Mouse (Mus musculus) urinary bladder, adult 2 months (tissue): Measurements from ENCODE around the gene Rbms3. TPM values are rescaled to one million over a fixed set of nuclear protein-coding genes. Genes with fewer than 3 reads are reported as not detected.

Experiments
- DNase-seq: peaks from one replicate; pipeline ENCODE4 v3.0.0; 2022; ENCODE audit warnings: low spot score
- polyA plus RNA-seq: library from polyadenylated mRNA; depleted of rRNA; stranded (reverse); fragments of >200 nt; gene quantifications from 2 replicates; pipeline ENCODE4 v1.2.3, GENCODE M21; 2012

Gene Rbms3
- polyA plus RNA-seq, 1 experiment = 20.8 TPM

DNA sequence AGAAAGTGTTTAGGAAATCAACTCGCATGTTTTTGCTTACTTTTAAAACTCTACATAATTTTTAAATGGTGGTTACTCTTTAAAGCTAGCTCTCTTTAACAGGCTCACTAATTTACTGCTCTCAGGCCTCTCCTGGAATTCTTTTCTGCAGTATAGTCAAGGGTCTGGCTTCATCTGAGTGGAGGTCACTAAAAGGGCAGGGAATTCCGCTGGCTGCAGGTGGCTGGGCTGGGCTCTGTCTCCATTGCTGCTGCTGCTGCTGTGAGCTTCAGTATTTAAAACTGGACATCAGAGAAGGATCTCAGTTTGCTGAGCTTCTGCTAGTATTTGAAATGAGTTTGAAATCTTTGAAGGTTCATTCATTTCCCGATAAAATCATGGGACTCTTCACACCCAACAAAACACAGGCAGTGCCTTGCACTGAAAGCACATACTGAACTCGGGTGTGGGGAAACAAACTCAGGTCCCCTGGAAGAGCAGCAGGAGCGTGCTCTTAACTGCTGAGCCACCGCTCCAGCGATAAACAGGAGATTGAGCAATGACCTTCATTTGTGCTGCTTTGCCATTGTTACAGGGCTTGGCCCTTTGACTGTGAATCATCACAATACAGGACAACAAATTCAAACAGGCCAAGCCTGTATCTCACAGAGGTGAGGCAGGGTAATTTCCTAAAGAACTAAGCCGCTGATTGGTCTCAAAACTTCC is 990.0 kb downstream of the Rbms3 start:
- DNase-seq = no peak

DNA sequence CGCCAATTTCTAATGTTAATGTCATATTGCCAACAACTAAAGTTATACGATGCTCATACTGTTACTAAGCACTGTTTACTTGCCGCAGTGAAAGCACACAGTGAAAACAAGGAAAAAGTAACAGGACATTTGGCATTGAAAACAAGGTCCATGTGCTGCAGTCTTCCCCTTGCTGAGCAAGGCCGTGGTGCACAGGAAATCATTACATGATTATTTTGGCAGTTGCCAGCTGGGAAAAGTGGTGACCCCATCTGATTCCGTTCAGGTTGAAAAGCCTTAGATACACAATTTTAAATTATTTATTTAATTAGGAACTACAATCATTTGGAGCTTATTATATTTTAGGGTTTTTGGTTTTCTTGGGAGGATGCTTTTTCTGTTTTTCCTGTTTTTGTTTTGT is 995.9 kb downstream of the Rbms3 start:
- DNase-seq = no peak

DNA sequence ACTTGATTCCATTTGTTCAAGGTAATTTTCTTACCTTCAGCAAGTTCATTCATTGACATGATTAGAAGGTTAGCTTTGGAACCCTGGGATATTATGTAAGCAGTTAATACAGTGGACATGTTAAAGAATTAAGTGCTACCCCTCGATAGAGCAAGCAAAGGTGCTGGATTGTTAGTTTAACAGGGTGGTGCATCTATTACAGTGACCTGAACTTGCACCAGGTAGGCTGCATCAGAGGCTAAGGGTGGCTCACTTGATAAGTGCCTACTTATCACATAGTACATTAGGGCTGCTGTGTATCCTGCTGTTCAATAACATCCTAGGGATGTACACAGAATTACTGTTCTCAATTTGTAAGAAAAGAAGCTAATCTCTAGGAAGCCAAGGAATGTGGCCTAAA is 996.6 kb downstream of the Rbms3 start:
- DNase-seq = no peak

DNA sequence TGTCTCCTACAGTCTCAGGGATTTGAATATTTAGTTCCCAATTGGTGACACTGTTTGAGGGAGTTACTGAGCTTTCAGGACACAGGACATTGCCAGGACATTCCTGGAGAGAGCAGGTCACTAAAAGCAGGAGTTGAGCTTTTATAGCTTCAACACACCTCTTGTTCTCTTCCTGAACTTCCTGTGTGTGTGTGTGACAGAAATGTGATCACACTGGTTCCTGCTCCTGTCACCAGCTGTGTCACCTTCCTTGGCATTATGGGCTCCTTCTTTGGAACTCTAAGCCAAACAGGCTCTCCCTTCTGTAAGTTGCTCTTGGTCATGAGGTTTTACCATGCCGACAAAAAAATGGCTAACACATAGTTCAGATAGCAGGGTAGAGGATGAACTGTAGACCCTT is 997.9 kb downstream of the Rbms3 start:
- DNase-seq = no peak

DNA sequence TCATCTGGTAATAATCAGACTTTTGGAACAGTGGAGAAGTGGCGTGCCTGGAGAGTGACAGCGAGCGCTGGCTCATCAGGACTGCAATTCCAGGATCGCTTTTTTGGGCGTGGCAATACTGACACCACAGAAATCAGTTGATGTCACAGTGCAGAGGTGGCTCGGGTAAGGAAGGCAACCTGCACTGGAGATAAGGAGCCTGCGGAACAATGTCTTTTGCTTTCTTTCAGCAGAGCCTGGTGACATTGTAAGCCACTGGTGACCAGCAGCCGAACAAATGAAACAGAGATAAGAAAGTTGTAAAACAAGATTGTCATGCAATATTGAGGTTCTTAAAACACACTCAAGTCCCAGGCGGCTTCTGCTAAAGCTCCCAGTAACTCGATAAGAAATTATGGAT is 998.9 kb downstream of the Rbms3 start:
- no peak for DNase-seq

DNA sequence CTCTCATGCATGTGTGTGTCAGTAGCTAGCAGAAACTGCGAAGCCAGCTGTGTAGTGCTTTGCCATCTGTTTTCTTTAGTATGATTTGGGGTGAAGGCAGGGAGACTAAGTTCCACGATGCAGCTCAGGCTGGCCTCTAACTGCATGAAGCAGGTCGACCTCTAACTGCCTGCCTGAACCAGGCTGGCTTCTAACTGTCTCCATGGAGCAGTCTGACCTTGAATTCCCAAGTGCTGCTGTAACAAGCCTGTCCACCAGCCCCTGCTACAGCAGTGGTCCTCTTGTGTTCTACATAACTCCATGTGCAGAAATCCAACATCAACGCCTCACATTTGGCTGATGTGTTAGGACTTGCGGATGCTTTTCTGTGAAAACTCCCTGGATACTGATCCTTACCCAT is 1009.3 kb downstream of the Rbms3 start:
- DNase-seq = no peak

DNA sequence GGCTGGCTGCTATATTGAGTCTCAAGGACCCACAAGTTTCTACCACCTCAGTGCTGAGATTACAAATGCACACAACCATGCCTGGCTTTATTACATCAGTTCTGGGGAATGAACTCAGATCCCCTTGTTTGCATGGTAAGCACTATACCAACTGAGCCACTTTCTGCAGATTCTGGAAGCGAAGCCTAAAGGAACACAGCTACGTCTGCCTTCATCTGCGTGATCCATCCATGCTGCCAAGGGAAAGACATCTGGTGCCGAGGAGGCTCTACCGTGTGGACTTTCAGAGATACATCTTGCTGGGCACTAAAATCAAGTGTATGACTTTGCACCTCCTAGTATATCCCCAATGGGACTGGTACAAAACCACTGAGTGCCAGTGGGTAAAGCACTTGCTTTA is 1010.8 kb downstream of the Rbms3 start:
- no peak for DNase-seq

DNA sequence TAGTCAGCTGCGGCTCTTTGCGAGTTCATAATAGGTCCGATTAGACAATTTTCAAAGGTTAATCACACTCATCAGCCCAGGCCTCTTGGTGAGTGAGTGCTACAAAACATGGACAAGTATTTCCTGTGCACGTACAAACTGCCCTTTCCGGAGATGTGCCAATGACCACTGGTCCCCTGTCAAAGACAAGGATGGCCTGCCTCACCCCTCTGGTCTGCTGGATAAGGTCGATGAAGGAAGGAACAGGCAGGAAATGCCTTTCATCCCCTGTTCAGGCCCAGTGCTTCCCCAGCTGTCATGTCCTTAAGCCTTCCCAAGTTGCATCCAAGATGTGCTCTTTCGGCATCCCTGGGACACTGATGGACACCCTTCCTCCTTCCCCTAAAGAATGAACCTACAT is 1016.4 kb downstream of the Rbms3 start:
- DNase-seq = no peak

DNA sequence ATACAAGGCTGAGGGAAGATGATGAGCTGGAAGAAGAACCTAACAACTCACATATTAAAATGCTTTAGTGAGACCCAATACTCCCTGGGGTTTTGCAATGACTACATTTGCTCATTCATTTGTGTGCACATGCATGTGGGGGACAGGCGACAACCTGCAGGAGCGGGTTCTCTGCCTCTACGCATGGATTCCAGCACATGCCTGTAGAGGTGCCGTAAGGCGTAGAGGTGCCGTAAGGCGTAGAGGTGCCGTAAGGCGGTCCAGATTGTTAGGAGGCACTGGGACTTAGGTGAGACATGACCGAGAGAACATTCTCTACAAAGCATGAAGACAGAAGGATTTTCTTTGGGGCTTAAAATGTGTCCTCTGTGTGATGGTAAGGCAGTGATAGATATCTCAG is 1033.7 kb downstream of the Rbms3 start:
- DNase-seq = no peak

DNA sequence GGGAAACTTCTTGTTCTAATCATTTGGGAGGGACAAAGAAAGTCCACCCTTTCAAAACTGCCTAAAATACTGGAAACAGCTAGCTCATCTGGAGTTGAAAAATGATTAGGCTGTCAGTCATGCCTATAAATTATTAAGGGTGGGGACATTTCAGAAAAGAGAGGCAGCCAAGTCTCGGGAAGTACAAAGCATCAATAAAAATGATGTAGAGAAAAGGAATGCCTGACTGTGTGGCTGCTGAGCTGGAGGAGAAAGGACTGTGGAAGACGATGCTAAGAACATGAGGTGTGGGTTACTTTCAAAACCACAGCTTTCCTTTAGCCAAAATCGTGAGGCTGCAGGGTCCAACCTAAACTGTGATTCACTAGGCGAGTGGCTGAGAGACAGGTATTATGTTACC is 1037.2 kb downstream of the Rbms3 start:
- no peak for DNase-seq

DNA sequence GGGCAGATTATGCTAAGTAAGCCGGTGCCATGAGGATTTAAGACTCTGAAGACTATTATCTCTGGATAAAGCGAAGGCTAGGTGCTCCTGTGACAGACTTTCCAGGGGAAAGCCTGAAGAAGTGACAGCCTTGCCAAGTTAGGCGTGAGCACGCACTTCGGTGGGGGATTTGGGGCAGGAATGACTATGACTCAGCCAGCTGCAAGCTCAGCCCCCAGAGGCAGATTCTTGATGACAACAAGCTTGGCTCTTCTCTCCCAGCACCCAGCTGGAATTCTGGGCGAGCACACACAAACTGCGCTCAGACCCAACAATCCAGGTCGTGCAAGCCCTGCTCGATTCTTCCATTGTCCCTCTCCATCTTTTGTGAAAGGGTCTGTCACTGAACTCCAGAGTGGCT is 1038.6 kb downstream of the Rbms3 start:
- DNase-seq = no peak

DNA sequence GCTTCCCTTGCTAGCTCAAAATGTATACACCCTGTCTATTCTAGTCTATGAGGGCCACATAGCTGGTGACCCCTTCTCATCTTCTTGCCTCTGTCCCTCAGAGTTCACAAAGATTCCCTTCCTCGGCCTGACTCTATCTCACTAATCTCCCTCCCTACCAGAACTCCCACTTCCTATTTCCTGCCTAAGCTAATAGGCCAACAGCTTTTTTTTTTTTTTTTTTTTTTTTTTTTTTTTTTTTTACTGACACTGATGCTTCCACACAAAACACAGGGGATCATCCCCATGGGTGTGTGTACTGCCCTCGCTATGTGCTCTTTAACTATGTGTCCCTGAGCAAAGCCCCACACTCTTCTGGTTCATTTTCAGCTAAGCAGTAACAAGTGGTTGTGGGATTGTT is 1060.0 kb downstream of the Rbms3 start:
- DNase-seq = no peak

DNA sequence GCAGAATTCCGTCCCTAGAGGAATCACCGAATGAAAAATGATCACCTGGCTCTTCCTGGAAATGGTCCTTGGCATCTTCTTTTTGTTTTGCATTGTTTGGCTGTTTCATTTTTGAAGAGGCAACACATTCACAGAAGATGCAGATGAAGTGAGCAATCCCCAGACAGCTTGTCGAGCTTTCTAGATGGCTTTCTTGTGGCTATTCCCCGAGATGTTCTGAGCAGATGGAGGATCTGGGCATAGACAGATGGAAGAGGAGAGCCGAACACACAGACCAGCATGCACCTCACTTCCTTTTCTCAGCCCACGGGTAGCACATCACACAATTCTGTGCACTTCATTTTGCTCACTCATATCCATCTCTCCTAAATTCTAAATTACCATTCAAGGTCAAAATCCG is 1063.0 kb downstream of the Rbms3 start:
- DNase-seq = no peak

DNA sequence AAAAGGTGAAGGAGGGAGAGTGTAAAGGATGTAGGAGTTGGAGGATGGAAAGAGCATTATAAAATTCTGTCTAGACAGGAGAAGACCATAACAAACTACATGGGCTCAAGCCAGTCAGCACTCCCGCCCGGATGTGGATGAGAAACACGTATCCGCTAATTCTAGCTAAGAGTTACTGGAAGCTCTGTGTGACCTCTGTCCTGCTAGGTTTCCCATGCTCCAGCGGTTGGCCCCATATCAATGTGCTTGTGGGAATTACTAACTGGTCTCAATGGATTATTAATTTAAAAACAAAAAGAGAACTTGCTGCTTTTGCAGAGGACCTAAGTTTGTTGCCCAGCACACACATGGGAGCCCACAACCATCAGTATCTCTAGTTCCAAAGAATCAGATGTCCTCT is 1071.9 kb downstream of the Rbms3 start:
- DNase-seq = no peak

DNA sequence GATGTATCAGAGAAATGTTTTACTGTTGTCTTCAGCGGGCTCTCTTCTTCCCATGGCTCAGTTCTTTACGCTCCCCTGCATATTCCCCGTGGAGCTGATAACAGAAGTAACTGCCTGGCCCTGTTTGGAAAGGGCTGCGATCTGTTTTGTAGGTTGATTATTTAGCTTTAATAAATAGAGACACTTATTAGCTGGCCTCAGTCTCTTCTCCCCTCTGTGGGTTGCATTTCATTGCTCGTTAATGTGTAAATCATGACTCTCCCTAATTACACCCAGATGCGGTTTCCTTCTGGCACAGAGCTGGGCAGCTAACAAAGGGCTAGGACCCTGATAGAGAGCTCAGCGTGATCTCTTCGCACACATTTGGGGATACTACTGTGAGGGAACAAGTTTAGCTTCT is 1073.1 kb downstream of the Rbms3 start:
- DNase-seq = no peak

DNA sequence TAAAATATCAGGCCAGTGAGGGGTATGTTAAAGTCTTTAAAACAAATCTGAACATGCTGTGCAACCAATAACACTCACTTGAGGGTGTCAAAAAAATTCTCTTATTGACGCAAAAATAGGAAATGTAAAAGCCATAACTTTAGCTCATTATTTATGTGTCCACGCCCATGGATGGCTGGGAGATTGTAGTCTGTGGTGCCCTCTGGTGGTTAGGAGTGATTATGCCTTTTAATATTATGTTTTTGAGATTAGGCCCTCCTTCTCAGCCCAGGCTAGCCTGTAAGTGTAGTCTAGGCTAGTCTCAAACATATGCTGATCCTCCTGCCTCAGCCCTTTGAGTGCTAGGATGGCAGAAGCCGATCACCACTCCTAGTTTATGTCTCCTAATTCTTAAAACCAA is 1076.5 kb downstream of the Rbms3 start:
- no peak for DNase-seq

DNA sequence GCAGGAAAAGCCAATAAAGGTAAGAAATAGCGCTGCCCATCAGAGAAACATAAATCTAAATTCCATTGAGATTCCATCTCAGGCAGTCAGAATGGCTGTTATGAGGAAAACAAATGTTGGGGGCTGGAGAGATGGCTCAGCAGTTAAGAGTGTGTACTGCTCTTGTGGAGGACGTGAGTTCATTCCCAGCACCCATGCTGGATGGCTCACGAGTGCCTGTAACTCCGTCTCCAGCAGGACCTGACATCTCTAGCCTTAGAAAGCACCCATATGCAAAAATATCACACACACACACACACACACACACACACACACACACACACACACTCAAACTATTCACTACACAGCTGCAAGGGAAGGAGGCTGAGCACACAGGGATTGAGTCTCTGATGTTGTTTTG is 1083.6 kb downstream of the Rbms3 start:
- DNase-seq = no peak

DNA sequence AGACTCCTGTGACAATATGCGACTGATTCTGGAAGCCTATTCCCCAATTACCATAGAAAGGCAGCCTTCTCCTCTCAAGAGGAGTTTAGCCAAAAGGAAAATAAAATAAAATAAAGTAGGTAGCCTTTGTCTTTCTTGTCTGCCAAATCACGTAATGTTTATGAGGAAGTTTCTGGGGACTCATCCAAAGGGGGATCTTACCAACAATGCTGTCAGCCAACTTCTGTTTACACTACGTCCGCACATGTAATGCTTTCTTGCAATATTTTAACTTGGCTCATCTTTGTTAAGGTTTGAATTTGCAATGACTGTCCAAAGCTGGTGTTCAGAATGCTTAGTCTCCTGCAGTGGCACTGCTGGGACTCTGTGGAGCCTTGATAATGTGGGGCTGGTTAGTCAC is 1086.9 kb downstream of the Rbms3 start:
- DNase-seq = no peak

DNA sequence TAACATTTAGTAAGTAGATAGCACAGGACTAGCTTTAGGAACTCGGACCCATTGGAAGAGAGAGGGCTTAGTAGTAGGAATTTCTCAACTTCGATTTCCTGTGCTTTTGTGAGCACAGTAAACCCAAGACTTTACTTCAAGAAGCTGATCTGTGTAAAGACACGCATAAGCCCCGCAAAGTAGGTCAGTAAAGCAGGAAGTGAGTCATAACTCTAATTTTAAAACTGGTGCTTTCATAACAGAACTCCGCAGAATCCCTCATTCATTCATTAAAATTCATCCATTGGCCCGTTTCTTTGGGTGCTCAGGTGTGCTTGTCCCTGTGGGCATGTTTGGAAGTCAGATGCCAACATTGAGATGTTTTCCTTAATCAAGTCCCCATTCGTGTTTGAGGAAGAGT is 1087.7 kb downstream of the Rbms3 start:
- DNase-seq = no peak

DNA sequence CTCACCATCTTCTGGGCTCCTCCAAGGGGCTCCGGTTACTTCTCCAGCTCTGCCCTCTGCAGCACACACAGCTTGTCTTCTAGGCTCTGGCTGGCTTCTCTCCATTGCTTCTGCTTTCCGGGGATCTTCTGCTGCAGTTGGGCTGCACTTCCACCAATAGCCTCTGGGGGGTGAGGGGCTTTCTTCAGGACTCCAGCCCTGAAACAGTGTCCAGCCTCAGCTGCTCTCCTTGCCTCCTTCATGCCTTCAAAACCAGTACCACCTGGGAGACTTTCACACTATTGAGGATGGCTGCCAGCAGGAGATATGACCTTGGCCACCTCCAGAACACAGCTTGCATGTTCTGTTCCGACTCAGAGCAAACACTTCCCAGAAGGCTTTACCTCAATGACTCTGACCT is 1094.0 kb downstream of the Rbms3 start:
- no peak for DNase-seq

DNA sequence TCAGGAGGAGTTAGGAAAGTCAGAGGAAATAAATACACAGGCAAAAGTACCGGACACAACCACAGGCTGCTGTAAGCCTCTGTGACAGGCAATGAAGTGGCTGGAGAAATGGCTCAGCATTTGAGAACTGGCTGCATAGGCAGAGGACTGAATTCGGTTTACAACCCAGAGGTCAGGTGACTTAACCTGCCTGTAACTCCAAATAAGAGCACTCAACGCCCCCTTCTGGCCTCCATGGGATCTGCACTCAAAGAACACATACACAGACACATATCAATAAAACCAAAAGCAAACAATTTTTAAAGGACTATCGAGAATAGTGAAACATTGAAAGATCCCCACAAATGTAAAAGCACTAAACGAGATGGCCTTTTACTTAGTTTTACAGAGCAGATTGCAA is 1096.3 kb downstream of the Rbms3 start:
- no peak for DNase-seq

DNA sequence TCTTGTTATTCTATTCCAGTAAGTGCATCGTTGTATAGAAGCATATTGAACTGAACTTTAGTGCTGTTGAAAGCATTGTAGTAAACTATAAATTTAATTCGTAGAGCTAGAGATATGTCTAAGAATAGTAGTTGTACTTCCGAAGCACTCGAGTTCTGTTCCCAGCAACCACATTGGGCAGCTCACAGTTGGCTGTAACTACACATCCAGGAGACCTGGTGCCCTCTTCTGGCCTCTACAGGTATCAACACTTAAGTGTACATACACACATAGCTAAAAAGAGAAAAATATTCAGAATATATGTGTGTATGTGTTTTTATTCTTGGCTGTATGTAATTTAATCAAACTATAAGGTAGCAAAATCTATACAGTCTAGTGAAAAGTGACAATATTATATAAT is 1098.6 kb downstream of the Rbms3 start:
- DNase-seq = no peak

DNA sequence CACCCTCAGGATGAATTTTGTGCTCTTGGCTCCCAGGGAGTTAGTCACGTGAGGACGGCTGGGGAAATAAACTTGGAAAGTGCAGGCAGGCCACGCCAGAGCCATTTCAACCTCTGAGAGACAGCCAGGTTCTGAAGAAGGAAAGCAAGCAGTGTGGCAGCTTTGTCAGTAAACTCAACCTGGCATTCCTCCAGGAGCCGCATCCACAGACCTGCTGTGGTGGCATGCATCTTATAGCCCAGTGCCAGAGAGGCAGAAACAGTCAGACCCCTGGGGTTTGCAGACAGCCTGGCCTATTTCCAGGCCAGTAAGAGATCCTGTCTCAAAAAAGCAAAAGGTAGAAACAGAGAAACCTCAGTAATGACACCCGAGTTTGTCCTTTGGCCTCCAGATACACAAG is 1105.3 kb downstream of the Rbms3 start:
- no peak for DNase-seq
